Mouse (Mus musculus): Measurements from ENCODE around the gene Flot1. TPM values are rescaled to one million over a fixed set of nuclear protein-coding genes. Genes with fewer than 3 reads are reported as not detected.
A peak's percentile ranks its signal among the peaks of the same experiment; 100 is the strongest.

Flot1 gene
- total and polyA plus RNA-seq, 2 experiments, result 18.0 to 26.7 TPM

- Histone ChIP-seq H3K9ac (ENCODE audit: low read depth, low read length) (peak overlapping the region; percentile 49; the same call in 1 of the 2 replicates), H3K36me3 (ENCODE audit: control insufficient read depth, insufficient read depth, low read length) (peaks cover 5% of the 10 kb centered on the region; the same call in 1 of the 2 replicates), H3K27me3 (ENCODE audit: control insufficient read depth, insufficient read depth, low read length) (no peaks in the 10 kb centered on the region), H3K79me2 (ENCODE audit: control insufficient read depth, insufficient read depth, low read length) (no peaks in the 10 kb centered on the region), H3K27ac (replicated peaks; ENCODE audit: insufficient read depth, low read depth, low read length) (peak overlapping the region; percentile 16; the same call in 1 of the 2 replicates), H3K4me1 (ENCODE audit: control insufficient read depth, insufficient read depth, low read length) (peaks cover 2% of the 10 kb centered on the region; the same call in 1 of the 2 replicates), H3K4me3 (ENCODE audit: insufficient read depth, low read depth, low read length) (peak overlapping the region; percentile 56)
- no peak for DNase-seq (ENCODE audit: extremely low read depth, low read depth, low spot score)
- 19% methylated on average over 11 of the region's 11 CpGs for WGBS
- TF ChIP-seq POLR2A (IDR thresholded peaks at IDR 0.05; ENCODE audit: extremely low read depth, insufficient read depth, low read length) (no peak), CTCF (IDR thresholded peaks at IDR 0.05; ENCODE audit: low read depth, low read length) (no peak)
Observed at GRCm38 (mm10) chr17:35842006-35842405, 19.0 kb downstream of the Flot1 start.

- Histone ChIP-seq H3K4me3 (ENCODE audit: insufficient read depth, low read depth, low read length) (no peak overlapping the region), H3K9ac (ENCODE audit: low read depth, low read length) (no peak overlapping the region), H3K4me1 (ENCODE audit: control insufficient read depth, insufficient read depth, low read length) (peaks cover 2% of the 10 kb centered on the region; the same call in 1 of the 2 replicates), H3K27me3 (ENCODE audit: control insufficient read depth, insufficient read depth, low read length) (no peaks in the 10 kb centered on the region), H3K79me2 (ENCODE audit: control insufficient read depth, insufficient read depth, low read length) (no peaks in the 10 kb centered on the region), H3K27ac (replicated peaks; ENCODE audit: insufficient read depth, low read depth, low read length) (no peak overlapping the region), H3K36me3 (ENCODE audit: control insufficient read depth, insufficient read depth, low read length) (peaks cover 5% of the 10 kb centered on the region)
- TF ChIP-seq POLR2A (IDR thresholded peaks at IDR 0.05; ENCODE audit: extremely low read depth, insufficient read depth, low read length) (no peak), CTCF (IDR thresholded peaks at IDR 0.05; ENCODE audit: low read depth, low read length) (peak; percentile 16; the same call in 1 of the 2 replicates)
- WGBS, result 89% methylated on average over 3 of the region's 3 CpGs
- no peak for DNase-seq (ENCODE audit: extremely low read depth, low read depth, low spot score)
Observed at GRCm38 (mm10) chr17:35843514-35843913, 20.5 kb downstream of the Flot1 start.

- H3K27ac ChIP-seq (replicated peaks; ENCODE audit: insufficient read depth, low read depth, low read length), result no peak overlapping the region
- 83% methylated on average over 1 of the region's 1 CpGs for WGBS
- H3K36me3 ChIP-seq (ENCODE audit: control insufficient read depth, insufficient read depth, low read length), result peaks cover 15% of the 10 kb centered on the region
- no peaks in the 10 kb centered on the region for H3K79me2 ChIP-seq (ENCODE audit: control insufficient read depth, insufficient read depth, low read length)
- no peaks in the 10 kb centered on the region for H3K27me3 ChIP-seq (ENCODE audit: control insufficient read depth, insufficient read depth, low read length)
- no peak for TF ChIP-seq POLR2A (IDR thresholded peaks at IDR 0.05; ENCODE audit: extremely low read depth, insufficient read depth, low read length)
- TF ChIP-seq CTCF (IDR thresholded peaks at IDR 0.05; ENCODE audit: low read depth, low read length), result peak; percentile 23; the same call in 1 of the 2 replicates
- H3K4me3 ChIP-seq (ENCODE audit: insufficient read depth, low read depth, low read length), result no peak overlapping the region
- H3K4me1 ChIP-seq (ENCODE audit: control insufficient read depth, insufficient read depth, low read length), result no peaks in the 10 kb centered on the region
- no peak overlapping the region for H3K9ac ChIP-seq (ENCODE audit: low read depth, low read length)
- no peak for DNase-seq (ENCODE audit: extremely low read depth, low read depth, low spot score)
Observed at GRCm38 (mm10) chr17:35848112-35848511, 25.1 kb downstream of the Flot1 start.

- WGBS, result 94% methylated on average over 3 of the region's 3 CpGs
- Histone ChIP-seq H3K27ac (replicated peaks; ENCODE audit: insufficient read depth, low read depth, low read length) (no peak overlapping the region), H3K36me3 (ENCODE audit: control insufficient read depth, insufficient read depth, low read length) (peaks cover 14% of the 10 kb centered on the region), H3K4me3 (ENCODE audit: insufficient read depth, low read depth, low read length) (no peak overlapping the region), H3K4me1 (ENCODE audit: control insufficient read depth, insufficient read depth, low read length) (no peaks in the 10 kb centered on the region), H3K79me2 (ENCODE audit: control insufficient read depth, insufficient read depth, low read length) (no peaks in the 10 kb centered on the region), H3K9ac (ENCODE audit: low read depth, low read length) (no peak overlapping the region), H3K27me3 (ENCODE audit: control insufficient read depth, insufficient read depth, low read length) (no peaks in the 10 kb centered on the region)
- TF ChIP-seq CTCF (IDR thresholded peaks at IDR 0.05; ENCODE audit: low read depth, low read length) (no peak), POLR2A (IDR thresholded peaks at IDR 0.05; ENCODE audit: extremely low read depth, insufficient read depth, low read length) (no peak)
- DNase-seq (ENCODE audit: extremely low read depth, low read depth, low spot score), result no peak
Observed at GRCm38 (mm10) chr17:35850974-35851373, 27.9 kb downstream of the Flot1 start.

GRCm38 (mm10) chr17:35859371-35859770 lies 36.3 kb downstream of the Flot1 start:
- WGBS, result 95% methylated on average over 1 of the region's 1 CpGs
- Histone ChIP-seq H3K4me3 (ENCODE audit: insufficient read depth, low read depth, low read length) (no peak overlapping the region), H3K27ac (replicated peaks; ENCODE audit: insufficient read depth, low read depth, low read length) (no peak overlapping the region), H3K9ac (ENCODE audit: low read depth, low read length) (no peak overlapping the region), H3K36me3 (ENCODE audit: control insufficient read depth, insufficient read depth, low read length) (no peaks in the 10 kb centered on the region), H3K4me1 (ENCODE audit: control insufficient read depth, insufficient read depth, low read length) (no peaks in the 10 kb centered on the region), H3K27me3 (ENCODE audit: control insufficient read depth, insufficient read depth, low read length) (no peaks in the 10 kb centered on the region), H3K79me2 (ENCODE audit: control insufficient read depth, insufficient read depth, low read length) (no peaks in the 10 kb centered on the region)
- TF ChIP-seq POLR2A (IDR thresholded peaks at IDR 0.05; ENCODE audit: extremely low read depth, insufficient read depth, low read length) (no peak), CTCF (IDR thresholded peaks at IDR 0.05; ENCODE audit: low read depth, low read length) (no peak)
- DNase-seq (ENCODE audit: extremely low read depth, low read depth, low spot score), result no peak

GRCm38 (mm10) chr17:35859835-35860234 lies 36.8 kb downstream of the Flot1 start:
- H3K79me2 ChIP-seq (ENCODE audit: control insufficient read depth, insufficient read depth, low read length), result no peaks in the 10 kb centered on the region
- H3K27me3 ChIP-seq (ENCODE audit: control insufficient read depth, insufficient read depth, low read length), result no peaks in the 10 kb centered on the region
- no peak overlapping the region for H3K4me3 ChIP-seq (ENCODE audit: insufficient read depth, low read depth, low read length)
- WGBS, result 72% methylated on average over 2 of the region's 2 CpGs
- H3K36me3 ChIP-seq (ENCODE audit: control insufficient read depth, insufficient read depth, low read length), result no peaks in the 10 kb centered on the region
- no peak for DNase-seq (ENCODE audit: extremely low read depth, low read depth, low spot score)
- TF ChIP-seq POLR2A (IDR thresholded peaks at IDR 0.05; ENCODE audit: extremely low read depth, insufficient read depth, low read length) (no peak), CTCF (IDR thresholded peaks at IDR 0.05; ENCODE audit: low read depth, low read length) (no peak)
- H3K9ac ChIP-seq (ENCODE audit: low read depth, low read length), result no peak overlapping the region
- H3K4me1 ChIP-seq (ENCODE audit: control insufficient read depth, insufficient read depth, low read length), result no peaks in the 10 kb centered on the region
- H3K27ac ChIP-seq (replicated peaks; ENCODE audit: insufficient read depth, low read depth, low read length), result no peak overlapping the region

Data from liver, adult 2 months (tissue).